ENCODE assay signal across 19 mouse cellular contexts in genomic region chr4:66002936-66003335, GRCm38 (mm10).
A peak's percentile ranks its signal among the peaks of the same experiment; 100 is the strongest.
DNase-seq lines count a peak whose midpoint lies in the region; ATAC-seq and TF ChIP-seq lines count a peak whose summit lies in the region.
"Had no signal": no experiment of that assay in that cellular context is flagged by ENCODE, and none has a peak within 500 bp of the region (broad histone marks: within the 10 kb centered on the region; RNA-seq: fewer than 3 reads in every experiment).

No protein-coding gene starts in this region.

- H3K4me1 ChIP-seq in stomach, postnatal 0 days (replicated peaks; ENCODE audit: control insufficient read depth, insufficient read depth): no peaks in the 10 kb centered on the region
- H3K4me1 ChIP-seq: embryonic facial prominence, embryonic 15.5 days; forebrain, embryonic 10.5 days; hindbrain, embryonic 10.5 days; intestine, embryonic 15.5 days had no signal

- TF ChIP-seq EP300 in stomach, postnatal 0 days (optimal IDR thresholded peaks at IDR 0.05): no peak

- intact Hi-C loops in gastrocnemius, adult 2 months (cut with DNase I): no loop called here
- intact Hi-C loops in gastrocnemius, postnatal 14 days (cut with DNase I; ENCODE audit: low total_unique reads): no loop called here
- intact Hi-C loops in left cerebral cortex, adult 2 months (cut with DNase I): no loop called here
- intact Hi-C loops in left cerebral cortex, postnatal 10 days (cut with DNase I): no loop called here

- peak; percentile 9 for DNase-seq in cerebellum, adult 11-12 months
- DNase-seq in cerebellum, postnatal 36 days: no peak
- DNase-seq in gastrocnemius, adult 2 months: no peak
- DNase-seq in gastrocnemius, postnatal 14 days: no peak
- no peak for DNase-seq in left cerebral cortex, adult 2 months (ENCODE audit: extremely low spot score in 1 of 2, low spot score in 2 of 2)
- no peak for DNase-seq in left cerebral cortex, postnatal 10 days (ENCODE audit: extremely low spot score in 1 of 2, low spot score in 2 of 2)
- no peak for DNase-seq in stomach, postnatal 0 days (ENCODE audit: low spot score)
- no peak for DNase-seq in urinary bladder, adult 2 months (ENCODE audit: low spot score)
- DNase-seq: adrenal gland, postnatal 10 days; embryo, embryonic 11 days; gastrocnemius, postnatal 25 days; kidney, adult 18-20 months had no signal

- no peaks in the 10 kb centered on the region for H3K9me3 ChIP-seq in stomach, postnatal 0 days (ENCODE audit: control insufficient read depth, low read length)
- H3K9me3 ChIP-seq: embryonic facial prominence, embryonic 15.5 days; forebrain, embryonic 10.5 days; hindbrain, embryonic 10.5 days; intestine, embryonic 15.5 days had no signal

- H3K4me2 ChIP-seq in stomach, postnatal 0 days (replicated peaks; ENCODE audit: low read depth): no peak overlapping the region
- H3K4me2 ChIP-seq: embryonic facial prominence, embryonic 15.5 days; hindbrain, embryonic 14.5 days; intestine, embryonic 15.5 days had no signal

- H3K27me3 ChIP-seq in stomach, postnatal 0 days (ENCODE audit: control insufficient read depth, insufficient read depth, low read length): no peaks in the 10 kb centered on the region
- H3K27me3 ChIP-seq: embryonic facial prominence, embryonic 15.5 days; intestine, embryonic 15.5 days had no signal

- no peak overlapping the region for H3K9ac ChIP-seq in stomach, postnatal 0 days (ENCODE audit: low read length)
- H3K9ac ChIP-seq: embryonic facial prominence, embryonic 15.5 days; hindbrain, embryonic 14.5 days; intestine, embryonic 15.5 days had no signal

- peak; percentile 31; the same call in 1 of the 2 replicates for TF ChIP-seq CTCF in gastrocnemius, adult 2 months (IDR thresholded peaks at IDR 0.05)
- TF ChIP-seq CTCF in left cerebral cortex, adult 2 months (IDR thresholded peaks at IDR 0.05): peak; percentile 4; the same call in 1 of the 2 replicates
- TF ChIP-seq CTCF in stomach, postnatal 0 days (IDR thresholded peaks at IDR 0.05; ENCODE audit: low read depth): 0 out of 2 replicates have a peak, but pooled peaks have one; percentile 4

- H3K4me3 ChIP-seq in gastrocnemius, adult 2 months: no peak overlapping the region
- no peak overlapping the region for H3K4me3 ChIP-seq in left cerebral cortex, adult 2 months
- no peak overlapping the region for H3K4me3 ChIP-seq in stomach, postnatal 0 days (ENCODE audit: low read depth, low read length)
- H3K4me3 ChIP-seq: embryonic facial prominence, embryonic 15.5 days; erythroblast, embryonic 14.5 days; forebrain, embryonic 10.5 days; hindbrain, embryonic 10.5 days; intestine, embryonic 15.5 days had no signal

- no peak for ATAC-seq in stomach, postnatal 0 days (ENCODE audit: low FRiP score, low TSS enrichment)
- ATAC-seq: forebrain, embryonic 14.5 days; intestine, embryonic 15.5 days had no signal

- H3K36me3 ChIP-seq in stomach, postnatal 0 days (ENCODE audit: control insufficient read depth, insufficient read depth, low read length): no peaks in the 10 kb centered on the region
- H3K36me3 ChIP-seq: embryonic facial prominence, embryonic 15.5 days; forebrain, embryonic 10.5 days; hindbrain, embryonic 10.5 days; intestine, embryonic 15.5 days had no signal

- H3K27ac ChIP-seq in gastrocnemius, adult 2 months: no peak overlapping the region
- H3K27ac ChIP-seq in left cerebral cortex, adult 2 months: no peak overlapping the region
- no peak overlapping the region for H3K27ac ChIP-seq in stomach, postnatal 0 days (replicated peaks)
- H3K27ac ChIP-seq: embryonic facial prominence, embryonic 15.5 days; forebrain, embryonic 10.5 days; hindbrain, embryonic 10.5 days; hindbrain, embryonic 14.5 days; intestine, embryonic 15.5 days had no signal
